Mouse (Mus musculus) stomach, postnatal 0 days (tissue): Measurements from ENCODE around the gene Mipol1.

Source experiments
- CTCF ChIP-seq: IDR thresholded peaks from 2 replicates; pipeline ENCODE4 v1.5.1; 2016; ENCODE audit warnings: antibody characterized with exemption, low read depth, mild to moderate bottlenecking, moderate library complexity
- EP300 ChIP-seq: optimal IDR thresholded peaks from 2 replicates; pipeline ENCODE3; 2016; ENCODE audit warnings: antibody characterized with exemption

GRCm38 (mm10) chr12:57515702-57516377, 285.6 kb downstream of the Mipol1 start:
- TF ChIP-seq CTCF (no peak), EP300 (no peak)
